Mouse (Mus musculus) intestine, embryonic 14.5 days (tissue): ENCODE measurements around the gene Slc52a3. TPM values are rescaled to one million over a fixed set of nuclear protein-coding genes. Genes with fewer than 3 reads are reported as not detected.

Experiments used
- ATAC-seq: fragments of 200-750 bp; cut with Nextera tagmentation; replicated peaks from 2 replicates; pipeline ENCODE4 v1.8.0; 2017; ENCODE audit warnings: low read depth, moderate number of reproducible peaks, moderate TSS enrichment, moderate library complexity; ENCODE audit not compliant: low FRiP score, low TSS enrichment
- DNase-seq: peaks from one replicate; pipeline ENCODE4 v3.0.0-alpha.2; 2018; ENCODE audit warnings: low spot score
- H3K27ac ChIP-seq: fragments of 300-500 bp; sonication (generic); 2 replicates; pipeline ENCODE4 v1.5.1; 2014; ENCODE audit warnings: low read depth, mild to moderate bottlenecking, control low read depth
- H3K27me3 ChIP-seq: fragments of 300-500 bp; sonication (generic); replicated peaks from 2 replicates; pipeline ENCODE4 v1.6.1; 2014; ENCODE audit warnings: low read length, control low read depth; ENCODE audit not compliant: control insufficient read depth, insufficient read depth
- H3K36me3 ChIP-seq: fragments of 300-500 bp; sonication (generic); 2 replicates; pipeline ENCODE4 v1.6.1; 2014; ENCODE audit warnings: low read length, control low read depth; ENCODE audit not compliant: control insufficient read depth, insufficient read depth
- H3K4me1 ChIP-seq: fragments of 300-500 bp; sonication (generic); replicated peaks from 2 replicates; pipeline ENCODE4 v1.6.1; 2014; ENCODE audit warnings: low read length, control low read depth, mixed read lengths; ENCODE audit not compliant: control insufficient read depth, insufficient read depth
- H3K4me2 ChIP-seq: fragments of 300-500 bp; sonication (generic); 2 replicates; pipeline ENCODE4 v1.6.1; 2014; ENCODE audit warnings: low read length
- H3K4me3 ChIP-seq: fragments of 300-500 bp; sonication (generic); 2 replicates; pipeline ENCODE4 v1.5.1; 2014; ENCODE audit warnings: low read depth, low read length, control low read depth, mixed read lengths
- H3K9ac ChIP-seq: fragments of 300-500 bp; sonication (generic); 2 replicates; pipeline ENCODE4 v1.6.1; 2014; ENCODE audit warnings: mild to moderate bottlenecking, low read length
- H3K9me3 ChIP-seq: fragments of 300-500 bp; sonication (generic); 2 replicates; pipeline ENCODE4 v1.6.1; 2016; ENCODE audit warnings: low read length, control low read depth; ENCODE audit not compliant: control insufficient read depth
- WGBS: fragments of 180-500 bp; shearing (Covaris S2); extraction: QIAGEN DNeasy Blood & Tissue Kit; methylation state at CpG from one replicate; pipeline ENCODE4 v1.1.7; 2014; 5-methylcytosine and 5-hydroxymethylcytosine counted together
- polyA plus RNA-seq: library from polyadenylated mRNA; unstranded; fragments of >200 nt; fragmentation: Nextera tagmentation; extraction: Ambion mirVana; gene quantifications from 2 replicates; pipeline ENCODE4 v1.2.1, GENCODE M21; 2014

The Slc52a3 gene
- polyA plus RNA-seq, 1 experiment from 2014 or later = 1.8 TPM

DNA sequence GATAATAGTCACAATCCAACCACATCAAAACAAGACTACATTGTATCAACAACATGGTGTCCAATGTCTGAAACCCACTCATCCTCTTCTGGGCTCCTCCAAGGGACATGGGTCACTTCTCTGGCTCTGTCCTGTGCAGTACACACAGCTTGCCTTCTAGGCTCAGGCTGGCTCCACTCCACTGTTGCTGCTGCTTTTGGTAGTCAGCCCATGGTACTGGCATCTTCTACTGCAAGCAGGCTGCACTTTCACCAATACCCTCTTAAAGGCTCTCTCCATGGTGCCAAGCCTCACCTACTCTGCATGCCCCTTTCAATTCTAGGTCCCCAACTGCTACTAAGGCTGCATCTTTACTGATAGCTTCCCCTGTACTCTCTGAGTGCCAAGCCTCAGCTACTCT, 43.8 kb downstream of the Slc52a3 start:
- ATAC-seq = no peak
- Histone ChIP-seq H3K27me3 (peaks cover 5% of the 10 kb centered on the region; the same call in 1 of the 2 replicates), H3K36me3 (no peaks in the 10 kb centered on the region), H3K4me1 (no peaks in the 10 kb centered on the region), H3K4me3 (no peak overlapping the region), H3K9me3 (peaks cover 5% of the 10 kb centered on the region; the same call in 1 of the 2 replicates), H3K9ac (no peak overlapping the region), H3K4me2 (no peak overlapping the region), H3K27ac (no peak overlapping the region)
- no peak for DNase-seq

DNA sequence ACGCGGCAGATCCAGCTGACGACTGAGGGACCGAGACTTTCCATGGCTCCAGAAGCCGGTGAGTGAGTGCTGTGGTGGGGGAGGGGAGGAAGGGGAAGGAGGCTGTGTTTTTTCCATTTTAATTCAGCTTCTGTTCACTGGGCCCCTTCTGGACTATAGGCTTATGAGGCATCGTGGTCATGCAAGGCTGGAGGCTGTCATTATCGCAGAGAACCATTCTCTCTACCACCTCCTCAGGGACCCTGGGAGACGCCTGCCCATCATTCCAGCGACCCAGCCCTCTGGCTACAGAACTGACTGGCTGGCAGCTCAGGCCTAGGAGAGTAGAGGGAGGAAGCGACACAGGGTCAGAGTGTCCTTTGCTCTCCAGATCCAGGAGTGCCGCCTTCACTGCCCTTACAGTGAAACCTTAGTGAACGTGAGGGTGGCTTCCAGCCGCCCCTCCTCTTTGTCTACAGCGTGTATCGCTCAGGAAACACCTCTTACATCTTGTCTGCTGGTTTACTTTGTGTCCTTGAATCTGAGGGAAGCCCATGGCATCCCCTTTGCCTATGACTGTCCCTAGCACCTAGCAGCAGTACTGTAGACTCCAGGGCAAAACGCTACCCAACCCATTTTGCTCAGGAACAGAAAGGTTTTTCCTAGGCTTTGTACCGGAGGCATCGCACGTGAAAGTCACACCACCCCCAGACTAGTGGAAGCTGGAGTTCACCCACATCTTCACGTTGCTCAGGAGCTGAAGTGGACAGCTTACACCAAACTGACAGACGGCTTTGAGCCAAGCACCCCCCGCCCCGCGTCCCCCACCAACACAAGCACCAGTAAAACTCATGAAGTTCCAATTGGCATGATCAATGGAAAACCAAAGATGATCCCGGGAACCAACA, 51.0 kb downstream of the Slc52a3 start:
- H3K9me3 ChIP-seq = peaks cover 3% of the 10 kb centered on the region; the same call in 1 of the 2 replicates
- no peak overlapping the region for H3K4me2 ChIP-seq
- no peaks in the 10 kb centered on the region for H3K36me3 ChIP-seq
- H3K4me1 ChIP-seq = peaks cover 17% of the 10 kb centered on the region; the same call in 1 of the 2 replicates
- H3K9ac ChIP-seq = no peak overlapping the region
- H3K27me3 ChIP-seq = peaks cover 65% of the 10 kb centered on the region
- no peak overlapping the region for H3K4me3 ChIP-seq
- H3K27ac ChIP-seq = no peak overlapping the region
- 3% methylated on average over 25 of the region's 25 CpGs for WGBS
- DNase-seq (peak; percentile 57), ATAC-seq (no peak)

DNA sequence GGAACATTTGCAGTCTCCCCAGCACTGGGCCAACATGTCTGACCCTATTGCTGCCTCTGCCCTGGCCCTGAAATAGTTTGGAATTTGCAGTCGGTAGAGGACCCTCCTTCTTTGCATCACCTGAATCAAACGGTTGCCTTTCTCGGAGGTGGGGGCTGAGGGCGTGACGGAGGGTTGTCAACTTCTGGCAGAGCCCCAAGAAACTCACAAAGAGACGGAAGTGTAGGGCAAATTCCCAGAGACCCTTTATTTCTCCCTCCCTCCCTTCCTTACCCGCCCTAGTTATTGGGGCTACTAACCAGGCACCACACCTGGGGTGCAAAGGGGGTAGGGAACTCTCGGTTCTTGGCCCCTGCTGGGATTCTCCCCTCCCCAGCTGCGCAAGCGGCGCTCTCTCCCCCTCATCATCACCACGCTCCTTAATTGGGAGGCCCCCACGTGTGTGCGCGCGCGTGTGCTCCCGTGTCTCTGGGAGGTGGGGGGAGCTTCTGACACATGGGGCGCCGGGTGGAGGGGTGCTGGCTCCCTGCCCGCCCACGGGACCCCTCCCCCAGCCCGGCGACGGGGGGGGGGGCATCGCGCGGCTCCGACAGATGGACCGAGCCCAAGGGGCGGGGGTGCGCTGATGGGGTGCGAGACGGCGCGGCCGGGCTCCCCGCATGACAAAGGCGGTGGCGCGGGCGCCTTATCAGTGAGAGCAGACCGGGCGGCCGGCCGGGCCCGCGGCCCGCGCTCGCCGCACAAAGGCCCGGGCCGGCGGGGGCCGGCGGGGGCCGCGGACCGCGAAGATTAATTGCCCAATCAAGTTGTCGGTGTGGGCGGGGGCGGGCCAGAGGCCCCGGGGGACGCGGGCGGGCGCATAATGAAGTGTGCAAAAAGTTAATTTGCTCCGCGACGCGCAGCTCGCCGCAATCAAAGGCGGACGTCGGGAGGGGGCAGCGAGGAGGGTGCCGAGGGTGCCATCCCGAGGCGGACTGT, 52.0 kb downstream of the Slc52a3 start:
- H3K4me3 ChIP-seq = peak overlapping the region; percentile 48
- H3K9me3 ChIP-seq = peaks cover 3% of the 10 kb centered on the region; the same call in 1 of the 2 replicates
- H3K9ac ChIP-seq = peak overlapping the region; percentile 48
- peaks cover 17% of the 10 kb centered on the region; the same call in 1 of the 2 replicates for H3K4me1 ChIP-seq
- DNase-seq (peak; percentile 60), ATAC-seq (peak; percentile 31; the same call in 1 of the 2 replicates)
- H3K27me3 ChIP-seq = peaks cover 65% of the 10 kb centered on the region
- H3K27ac ChIP-seq = no peak overlapping the region
- peak overlapping the region; percentile 98 for H3K4me2 ChIP-seq
- under 1% methylated on average over 63 of the region's 82 CpGs for WGBS
- no peaks in the 10 kb centered on the region for H3K36me3 ChIP-seq

DNA sequence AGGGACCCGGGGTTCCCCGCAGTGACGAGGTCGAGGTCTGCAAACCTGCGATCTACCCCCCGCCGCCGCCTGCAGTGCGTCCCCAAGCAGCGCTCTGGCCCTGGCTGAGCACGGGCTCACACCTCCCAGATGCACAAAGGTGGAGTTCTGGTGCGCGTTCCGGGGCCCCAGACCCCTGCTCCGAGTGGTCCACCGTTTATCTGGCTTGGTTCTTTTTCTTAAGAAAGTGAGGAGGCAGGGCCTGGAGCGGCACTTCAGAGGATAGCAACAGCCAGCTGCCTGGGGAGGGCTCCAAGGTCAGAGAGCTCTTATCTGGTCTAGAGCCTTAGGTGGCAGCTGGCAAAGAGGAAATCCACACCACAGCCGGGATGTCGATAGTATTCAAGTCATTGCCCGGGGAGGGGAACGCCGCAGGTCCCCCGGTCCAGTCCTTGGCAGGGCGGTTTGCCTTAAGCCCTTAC, 52.7 kb downstream of the Slc52a3 start:
- DNase-seq (peak; percentile 71), ATAC-seq (peak; percentile 50; the same call in 1 of the 2 replicates)
- H3K36me3 ChIP-seq = no peaks in the 10 kb centered on the region
- peaks cover 65% of the 10 kb centered on the region for H3K27me3 ChIP-seq
- peak overlapping the region; percentile 98 for H3K4me2 ChIP-seq
- WGBS = 1% methylated on average over 24 of the region's 24 CpGs
- peak overlapping the region; percentile 48 for H3K4me3 ChIP-seq
- peaks cover 17% of the 10 kb centered on the region; the same call in 1 of the 2 replicates for H3K4me1 ChIP-seq
- peaks cover 3% of the 10 kb centered on the region; the same call in 1 of the 2 replicates for H3K9me3 ChIP-seq
- H3K27ac ChIP-seq = no peak overlapping the region
- H3K9ac ChIP-seq = peak overlapping the region; percentile 48

DNA sequence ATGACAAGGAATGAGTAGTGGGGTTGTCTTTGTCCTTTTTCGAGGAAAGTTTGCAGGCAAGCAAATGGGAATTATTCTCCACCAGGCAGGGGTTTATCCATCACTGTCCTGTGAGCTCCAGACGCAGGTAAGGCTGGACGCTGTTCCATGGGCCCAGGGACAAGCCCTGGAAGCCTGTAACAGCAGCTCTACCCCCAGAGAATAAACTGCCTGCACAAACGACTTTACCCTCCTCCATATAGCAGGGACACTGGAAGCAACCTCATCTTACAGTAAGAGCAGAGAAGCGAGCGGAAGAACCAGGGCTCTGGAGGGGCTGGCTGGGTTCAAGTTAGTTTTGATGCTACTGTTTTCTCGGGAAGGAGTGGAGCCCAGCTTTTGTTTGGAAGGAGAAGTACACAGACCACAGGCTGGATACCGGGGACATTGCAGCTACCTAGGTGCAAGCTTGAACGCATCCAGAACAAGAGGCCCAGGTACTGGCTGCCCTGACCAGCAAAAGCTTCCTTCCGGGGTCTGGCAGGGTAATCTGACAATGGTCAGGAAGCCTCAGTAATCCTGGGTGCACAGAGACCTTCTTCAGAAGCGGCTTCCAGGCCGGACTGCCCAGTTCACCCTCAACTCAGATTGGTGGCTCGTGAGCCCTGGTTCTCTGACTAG, 53.4 kb downstream of the Slc52a3 start:
- no peak for ATAC-seq
- H3K9ac ChIP-seq = no peak overlapping the region
- 0 out of 2 replicates have a peak overlapping the region, but pooled peaks have one; percentile 48 for H3K4me3 ChIP-seq
- H3K36me3 ChIP-seq = no peaks in the 10 kb centered on the region
- peaks cover 17% of the 10 kb centered on the region; the same call in 1 of the 2 replicates for H3K4me1 ChIP-seq
- WGBS = 6% methylated on average over 13 of the region's 13 CpGs
- DNase-seq = no peak
- H3K27me3 ChIP-seq = peaks cover 65% of the 10 kb centered on the region
- peaks cover 3% of the 10 kb centered on the region; the same call in 1 of the 2 replicates for H3K9me3 ChIP-seq
- peak overlapping the region; percentile 98 for H3K4me2 ChIP-seq
- H3K27ac ChIP-seq = no peak overlapping the region

DNA sequence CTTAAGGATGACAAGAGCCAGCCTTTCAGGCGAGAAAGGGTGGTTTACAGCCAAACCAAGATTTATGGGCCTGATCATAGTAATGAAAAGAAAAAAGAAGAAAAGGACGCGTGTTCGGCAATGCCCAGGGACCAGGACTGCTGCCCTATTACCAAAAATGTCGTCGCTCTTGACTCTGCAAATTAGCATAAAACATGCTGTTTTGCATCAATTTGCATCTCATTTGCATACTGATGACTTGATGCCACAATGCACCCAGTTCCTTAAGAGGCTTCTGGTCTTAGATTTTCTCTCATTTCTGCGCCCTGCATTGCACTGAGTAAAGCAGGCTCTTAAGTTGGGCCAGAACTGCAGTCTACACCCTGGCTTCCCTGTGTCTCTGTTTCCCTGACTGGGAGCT, 54.0 kb downstream of the Slc52a3 start:
- WGBS = 15% methylated on average over 7 of the region's 7 CpGs
- H3K9ac ChIP-seq = no peak overlapping the region
- ATAC-seq (no peak), DNase-seq (no peak)
- H3K4me2 ChIP-seq = no peak overlapping the region
- peaks cover 61% of the 10 kb centered on the region for H3K27me3 ChIP-seq
- H3K4me1 ChIP-seq = peaks cover 17% of the 10 kb centered on the region; the same call in 1 of the 2 replicates
- H3K36me3 ChIP-seq = no peaks in the 10 kb centered on the region
- peaks cover 3% of the 10 kb centered on the region; the same call in 1 of the 2 replicates for H3K9me3 ChIP-seq
- H3K4me3 ChIP-seq = no peak overlapping the region
- no peak overlapping the region for H3K27ac ChIP-seq

DNA sequence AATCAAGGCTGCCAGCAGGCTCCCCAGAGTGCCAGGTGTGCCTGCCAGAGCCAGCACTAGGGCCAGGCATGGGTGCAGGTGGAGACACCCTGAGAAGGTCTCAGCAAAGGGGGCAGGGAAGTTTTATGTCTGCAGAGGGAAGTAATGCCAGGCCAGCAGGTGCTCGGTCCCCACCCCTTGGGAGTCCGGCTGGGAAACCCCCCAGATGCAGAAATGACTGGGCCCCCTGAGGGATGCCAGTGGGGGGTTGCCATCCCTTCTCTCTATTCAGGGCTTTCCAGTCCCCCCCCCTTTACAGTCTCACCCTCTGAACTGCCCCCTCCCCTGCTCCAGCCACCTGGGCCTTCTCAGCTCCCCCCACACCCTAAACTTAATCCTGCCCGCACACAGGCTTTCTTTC, 55.7 kb downstream of the Slc52a3 start:
- Histone ChIP-seq H3K36me3 (no peaks in the 10 kb centered on the region), H3K9ac (no peak overlapping the region), H3K4me2 (no peak overlapping the region), H3K27ac (no peak overlapping the region), H3K4me3 (no peak overlapping the region), H3K27me3 (peaks cover 49% of the 10 kb centered on the region), H3K4me1 (peaks cover 17% of the 10 kb centered on the region; the same call in 1 of the 2 replicates), H3K9me3 (no peaks in the 10 kb centered on the region)
- DNase-seq = no peak
- ATAC-seq = no peak
- WGBS = 71% methylated on average over 3 of the region's 3 CpGs

GRCm38 (mm10) chr2:152055406-152055805, 59.1 kb downstream of the Slc52a3 start:
- H3K27me3 ChIP-seq = peaks cover 15% of the 10 kb centered on the region
- H3K9ac ChIP-seq = no peak overlapping the region
- no peak for DNase-seq
- no peak for ATAC-seq
- no peaks in the 10 kb centered on the region for H3K9me3 ChIP-seq
- H3K4me1 ChIP-seq = no peaks in the 10 kb centered on the region
- H3K4me3 ChIP-seq = no peak overlapping the region
- 37% methylated on average over 1 of the region's 1 CpGs for WGBS
- H3K36me3 ChIP-seq = no peaks in the 10 kb centered on the region
- no peak overlapping the region for H3K27ac ChIP-seq
- no peak overlapping the region for H3K4me2 ChIP-seq
